ENCODE assay signal across 11 mouse cellular contexts in the genomic region with DNA sequence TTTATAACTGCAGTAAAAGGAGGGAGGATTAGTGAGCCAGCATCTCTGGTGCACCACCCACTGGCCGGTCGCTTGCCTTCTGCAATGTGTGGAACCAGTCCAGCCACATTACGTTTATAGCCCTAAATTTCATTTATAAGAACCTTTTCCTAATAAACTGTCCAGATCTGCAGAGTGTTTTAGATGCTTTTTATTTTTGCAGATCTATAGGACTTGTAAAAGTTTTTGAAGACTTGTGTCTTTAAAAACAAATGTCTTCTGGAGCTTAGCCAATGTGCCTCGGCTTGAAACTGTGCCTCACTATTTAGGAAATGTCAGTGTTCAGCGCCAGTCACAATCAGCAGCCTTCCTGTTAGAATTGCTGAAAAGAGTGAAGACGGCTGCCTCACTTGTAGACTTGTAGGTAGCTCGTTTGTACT.
DNase-seq lines count a peak whose midpoint lies in the region; ATAC-seq and TF ChIP-seq lines count a peak whose summit lies in the region.
"Had no signal": no experiment of that assay in that cellular context is flagged by ENCODE, and none has a peak within 500 bp of the region (broad histone marks: within the 10 kb centered on the region; RNA-seq: fewer than 3 reads in every experiment).

No protein-coding gene starts in this region.

- no peaks in the 10 kb centered on the region for H3K9me3 ChIP-seq in liver, postnatal 0 days (ENCODE audit: low read length)
- H3K9me3 ChIP-seq in liver, embryonic 11.5 days (ENCODE audit: control insufficient read depth, low read length), result no peaks in the 10 kb centered on the region
- H3K9me3 ChIP-seq: megakaryocyte, embryonic 14.5 days had no signal

- H3K27ac ChIP-seq in liver, postnatal 0 days (ENCODE audit: low read depth), result no peak overlapping the region
- H3K27ac ChIP-seq in liver, embryonic 11.5 days (ENCODE audit: low read depth, low read length), result no peak overlapping the region

- H3K9ac ChIP-seq in liver, postnatal 0 days (replicated peaks), result no peak overlapping the region
- H3K9ac ChIP-seq in liver, embryonic 11.5 days (ENCODE audit: low read depth, low read length), result no peak overlapping the region

- H3K27me3 ChIP-seq in liver, postnatal 0 days (ENCODE audit: insufficient read depth, low read length), result no peaks in the 10 kb centered on the region
- H3K27me3 ChIP-seq in liver, embryonic 11.5 days (replicated peaks; ENCODE audit: control insufficient read depth, insufficient read depth, low read length), result no peaks in the 10 kb centered on the region
- H3K27me3 ChIP-seq: megakaryocyte, embryonic 14.5 days had no signal

- no peaks in the 10 kb centered on the region for H3K36me3 ChIP-seq in liver, postnatal 0 days (replicated peaks; ENCODE audit: insufficient read depth, low read length)
- H3K36me3 ChIP-seq in liver, embryonic 11.5 days (ENCODE audit: control insufficient read depth, insufficient read depth, low read length), result no peaks in the 10 kb centered on the region

- no peak overlapping the region for H3K4me3 ChIP-seq in liver, postnatal 0 days (ENCODE audit: low read depth, low read length)
- no peak overlapping the region for H3K4me3 ChIP-seq in liver, embryonic 11.5 days (ENCODE audit: low read depth, low read length)
- H3K4me3 ChIP-seq: megakaryocyte, embryonic 14.5 days had no signal

- DNase-seq in heart, adult 11 months, result peak; percentile 89
- DNase-seq in heart, adult 9 months (ENCODE audit: low spot score in 2 of 2), result no peak
- DNase-seq in liver, postnatal 0 days, result no peak
- no peak for DNase-seq in liver, embryonic 11.5 days (ENCODE audit: low spot score)
- peak; percentile 68 to 75 for DNase-seq in cerebellum, postnatal 14 days
- no peak for DNase-seq in urinary bladder, adult 2 months (ENCODE audit: low spot score)
- no peak for DNase-seq in spleen, postnatal 4 days (ENCODE audit: low spot score in 2 of 2)
- DNase-seq: heart, postnatal 14 days; kidney, adult 2 months had no signal

- 62% methylated on average over 7 of the region's 7 CpGs for WGBS in liver, postnatal 0 days (ENCODE audit: insufficient replicate concordance)
- WGBS in liver, embryonic 11.5 days, result 86% methylated on average over 7 of the region's 7 CpGs

- peaks cover 38% of the 10 kb centered on the region for H3K4me1 ChIP-seq in liver, postnatal 0 days (ENCODE audit: insufficient read depth)
- peaks cover 20% of the 10 kb centered on the region for H3K4me1 ChIP-seq in liver, embryonic 11.5 days (replicated peaks; ENCODE audit: control insufficient read depth, insufficient read depth, low read length)

- TF ChIP-seq EP300 in liver, postnatal 0 days (IDR thresholded peaks at IDR 0.05; ENCODE audit: low read depth), result no peak

- 0 out of 2 replicates have a peak, but pooled peaks have one; percentile 16 for TF ChIP-seq CTCF in liver, postnatal 0 days (IDR thresholded peaks at IDR 0.05; ENCODE audit: low read depth)

- H3K4me2 ChIP-seq in liver, postnatal 0 days (ENCODE audit: low read depth, low read length), result no peak overlapping the region
- H3K4me2 ChIP-seq in liver, embryonic 11.5 days, result no peak overlapping the region

- no peak for ATAC-seq in liver, postnatal 0 days
- no peak for ATAC-seq in liver, embryonic 11.5 days (replicated peaks; ENCODE audit: low FRiP score)
- peak; percentile 35 for ATAC-seq in megakaryocyte progenitor cell, adult 5-6 weeks (replicated peaks; ENCODE audit: poor library complexity)

Comparison
In these comparisons a context has a peak if more than half of its experiments do, and no peak if none do; other contexts are left out.
1. DNase-seq: peak in heart, adult 11 months (single experiment) and cerebellum, postnatal 14 days (2 of 2); none in heart, adult 9 months (0 of 2), liver, postnatal 0 days (single experiment), liver, embryonic 11.5 days (single experiment), urinary bladder, adult 2 months (single experiment) and spleen, postnatal 4 days (0 of 2).